In genomic region chr10:86705922-86706752, GRCm38 (mm10) we compare ENCODE assay signal across 8 mouse cellular contexts. TPM values are rescaled to one million over a fixed set of nuclear protein-coding genes. Genes with fewer than 3 reads are reported as not detected.
DNase-seq lines count a peak whose midpoint lies in the region; ATAC-seq and TF ChIP-seq lines count a peak whose summit lies in the region.

No protein-coding gene starts in this region.

- peak; percentile 77 to 81 for DNase-seq in urinary bladder, adult 18-20 months (ENCODE audit: low spot score in 2 of 2)
- no peak for DNase-seq in urinary bladder, postnatal 10 days (ENCODE audit: low spot score)
- peak; percentile 74 for DNase-seq in gastrocnemius, postnatal 25 days
- peak; percentile 76 for DNase-seq in thymus, postnatal 4 days

- H3K27ac ChIP-seq in cortical plate, adult 2 months (ENCODE audit: insufficient read depth, low read length), result peak overlapping the region; percentile 91
- H3K27ac ChIP-seq in intestine, embryonic 15.5 days, result peak overlapping the region; percentile 95
- peak overlapping the region; percentile 97 for H3K27ac ChIP-seq in lung, embryonic 15.5 days
- peak overlapping the region; percentile 99 for H3K27ac ChIP-seq in neural tube, embryonic 15.5 days (replicated peaks)

- TF ChIP-seq POLR2A in cortical plate, adult 2 months (IDR thresholded peaks at IDR 0.05; ENCODE audit: extremely low read depth, insufficient read depth, low read length), result peak; percentile 56

- H3K4me1 ChIP-seq in cortical plate, adult 2 months (ENCODE audit: control insufficient read depth, insufficient read depth, low read length), result peaks cover 2% of the 10 kb centered on the region; the same call in 1 of the 2 replicates
- peaks cover 23% of the 10 kb centered on the region for H3K4me1 ChIP-seq in intestine, embryonic 15.5 days (replicated peaks)
- peaks cover 39% of the 10 kb centered on the region for H3K4me1 ChIP-seq in lung, embryonic 15.5 days
- peaks cover 38% of the 10 kb centered on the region for H3K4me1 ChIP-seq in neural tube, embryonic 15.5 days

- H3K27me3 ChIP-seq in intestine, embryonic 15.5 days (replicated peaks), result no peaks in the 10 kb centered on the region
- H3K27me3 ChIP-seq in lung, embryonic 15.5 days, result no peaks in the 10 kb centered on the region
- H3K27me3 ChIP-seq in neural tube, embryonic 15.5 days (replicated peaks), result no peaks in the 10 kb centered on the region

- 3% methylated on average over 33 of the region's 33 CpGs for WGBS in intestine, embryonic 15.5 days
- 3% methylated on average over 33 of the region's 33 CpGs for WGBS in lung, embryonic 15.5 days
- 4% methylated on average over 33 of the region's 33 CpGs for WGBS in neural tube, embryonic 15.5 days

- peaks cover 4% of the 10 kb centered on the region; the same call in 1 of the 2 replicates for H3K36me3 ChIP-seq in intestine, embryonic 15.5 days
- H3K36me3 ChIP-seq in lung, embryonic 15.5 days, result peaks cover 18% of the 10 kb centered on the region
- peaks cover 19% of the 10 kb centered on the region for H3K36me3 ChIP-seq in neural tube, embryonic 15.5 days

- no peaks in the 10 kb centered on the region for H3K9me3 ChIP-seq in intestine, embryonic 15.5 days
- no peaks in the 10 kb centered on the region for H3K9me3 ChIP-seq in lung, embryonic 15.5 days
- no peaks in the 10 kb centered on the region for H3K9me3 ChIP-seq in neural tube, embryonic 15.5 days (replicated peaks)

- peak; percentile 90 for ATAC-seq in intestine, embryonic 15.5 days
- peak; percentile 85 for ATAC-seq in lung, embryonic 15.5 days (ENCODE audit: borderline replicate concordance, extremely low read depth, low FRiP score, low TSS enrichment)
- peak; percentile 92 for ATAC-seq in neural tube, embryonic 15.5 days (ENCODE audit: low FRiP score)

- H3K9ac ChIP-seq in intestine, embryonic 15.5 days, result peak overlapping the region; percentile 57
- peak overlapping the region; percentile 59 for H3K9ac ChIP-seq in lung, embryonic 15.5 days
- H3K9ac ChIP-seq in neural tube, embryonic 15.5 days (replicated peaks), result peak overlapping the region; percentile 68

- TF ChIP-seq CTCF in cortical plate, adult 2 months (IDR thresholded peaks at IDR 0.05; ENCODE audit: extremely low read depth, insufficient read depth, low read length), result no peak

- peak overlapping the region; percentile 73 for H3K4me2 ChIP-seq in intestine, embryonic 15.5 days (replicated peaks)
- H3K4me2 ChIP-seq in lung, embryonic 15.5 days, result peak overlapping the region; percentile 61
- H3K4me2 ChIP-seq in neural tube, embryonic 15.5 days, result peak overlapping the region; percentile 71

- peak overlapping the region; percentile 58 for H3K4me3 ChIP-seq in cortical plate, adult 2 months (ENCODE audit: insufficient read depth, low read length)
- peak overlapping the region; percentile 73 for H3K4me3 ChIP-seq in intestine, embryonic 15.5 days (replicated peaks)
- peak overlapping the region; percentile 96 for H3K4me3 ChIP-seq in lung, embryonic 15.5 days
- H3K4me3 ChIP-seq in neural tube, embryonic 15.5 days (replicated peaks), result peak overlapping the region; percentile 89

RNA-seq across cellular contexts. Expression of gene Ttc41, which starts 0.5 kb away (rescaled TPM):
- 1.7 and 1.9 TPM in 2 replicates for polyA plus RNA-seq in cortical plate, adult 2 months (2012; rRNA removed)
- total RNA-seq in gastrocnemius, postnatal 25 days (2021), result 1 to 10 TPM; 1.4 to 1.5 TPM
- 1.6 and 2.0 TPM in 2 replicates for polyA plus RNA-seq in intestine, embryonic 15.5 days (2015; fragmentation: Nextera tagmentation; extraction: Ambion mirVana)
- polyA plus RNA-seq in lung, embryonic 15.5 days (2015; fragmentation: Nextera tagmentation; extraction: Ambion mirVana), result 1.2 and 1.6 TPM in 2 replicates
- polyA plus RNA-seq in neural tube, embryonic 15.5 days (2015; fragmentation: Nextera tagmentation; extraction: Ambion mirVana), result 2.2 and 2.3 TPM in 2 replicates

RNA-seq across cellular contexts. Expression of gene Hsp90b1, which starts 0.8 kb away (rescaled TPM):
- 185 and 189 TPM in 2 replicates for polyA plus RNA-seq in cortical plate, adult 2 months (2012; rRNA removed)
- total RNA-seq in gastrocnemius, postnatal 25 days (2021), result 100 to 1,000 TPM; 113 to 140 TPM
- 754 and 764 TPM in 2 replicates for polyA plus RNA-seq in intestine, embryonic 15.5 days (2015; fragmentation: Nextera tagmentation; extraction: Ambion mirVana)
- polyA plus RNA-seq in lung, embryonic 15.5 days (2015; fragmentation: Nextera tagmentation; extraction: Ambion mirVana), result 767 and 820 TPM in 2 replicates
- 337 and 397 TPM in 2 replicates for polyA plus RNA-seq in neural tube, embryonic 15.5 days (2015; fragmentation: Nextera tagmentation; extraction: Ambion mirVana)

RNA-seq across cellular contexts. Expression of gene Gm49358, which starts 57.6 kb away (rescaled TPM):
- polyA plus RNA-seq in cortical plate, adult 2 months (2012; rRNA removed), result not detected in 2 replicates
- 10 to 100 TPM; 12.4 to 14.0 TPM for total RNA-seq in gastrocnemius, postnatal 25 days (2021)
- polyA plus RNA-seq in intestine, embryonic 15.5 days (2015; fragmentation: Nextera tagmentation; extraction: Ambion mirVana), result not detected in 2 replicates
- not detected in 2 replicates for polyA plus RNA-seq in lung, embryonic 15.5 days (2015; fragmentation: Nextera tagmentation; extraction: Ambion mirVana)
- not detected in 2 replicates for polyA plus RNA-seq in neural tube, embryonic 15.5 days (2015; fragmentation: Nextera tagmentation; extraction: Ambion mirVana)
